Mouse (Mus musculus) cerebellum, adult 9-10 months (tissue): ENCODE measurements around the gene Emc10.

Source experiments
- DNase-seq: peaks from one replicate; pipeline ENCODE4 v3.0.0; 2022

The Emc10 gene

DNA sequence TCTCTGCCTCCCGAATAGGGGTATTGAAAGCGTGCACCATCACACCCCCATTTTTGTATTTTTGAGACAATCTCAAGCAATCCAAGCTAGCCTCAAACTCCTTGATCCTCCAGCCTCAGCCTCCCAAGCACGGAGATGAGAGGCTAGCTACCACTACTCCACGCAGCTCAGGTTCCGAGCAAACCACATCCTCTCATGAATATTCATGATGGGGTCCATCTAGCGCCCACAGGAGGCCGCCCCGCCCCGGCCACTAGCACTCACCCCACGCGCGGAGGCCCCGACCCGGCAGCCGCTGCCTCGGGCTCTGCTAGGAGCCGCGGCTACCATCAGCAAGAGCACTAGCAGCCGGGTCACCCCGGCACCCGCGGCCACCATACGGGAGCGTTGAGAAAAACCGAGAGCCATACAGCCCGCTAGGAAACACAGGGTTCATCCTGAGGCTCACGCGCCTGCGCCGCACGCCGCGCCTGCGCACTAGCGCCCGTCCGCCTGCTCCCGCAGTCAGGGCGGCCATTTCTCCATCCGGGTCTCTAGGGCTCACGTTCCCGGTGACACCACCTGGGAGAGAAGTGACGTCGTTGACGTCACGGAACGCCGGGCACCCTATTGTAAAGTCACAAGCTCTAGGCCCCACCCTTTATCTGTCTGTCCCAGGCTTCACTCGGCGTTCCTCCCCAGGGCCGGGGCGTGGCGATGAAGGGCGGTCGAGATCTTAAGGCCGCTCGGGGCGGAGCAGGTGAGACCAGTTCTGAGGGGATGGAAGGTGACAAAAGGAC is at the start of gene Emc10, which contains the start of gene Fam71e1:
Gene Emc10, minus strand, starts transcription at position 538 of the 779 bp plus-strand sequence.
Gene Fam71e1, plus strand, starts transcription at position 590 of the 779 bp plus-strand sequence.
- DNase-seq: peak; percentile 100

GRCm38 (mm10) chr7:44543071-44543470 is 46.7 kb upstream of the Emc10 start:
- DNase-seq: no peak

- no peak for DNase-seq
These were observed 46.2 kb upstream of the Emc10 start for GRCm38 (mm10) chr7:44542555-44542954.

- DNase-seq: no peak
These were observed 42.7 kb upstream of the Emc10 start for GRCm38 (mm10) chr7:44538756-44539624.

DNA sequence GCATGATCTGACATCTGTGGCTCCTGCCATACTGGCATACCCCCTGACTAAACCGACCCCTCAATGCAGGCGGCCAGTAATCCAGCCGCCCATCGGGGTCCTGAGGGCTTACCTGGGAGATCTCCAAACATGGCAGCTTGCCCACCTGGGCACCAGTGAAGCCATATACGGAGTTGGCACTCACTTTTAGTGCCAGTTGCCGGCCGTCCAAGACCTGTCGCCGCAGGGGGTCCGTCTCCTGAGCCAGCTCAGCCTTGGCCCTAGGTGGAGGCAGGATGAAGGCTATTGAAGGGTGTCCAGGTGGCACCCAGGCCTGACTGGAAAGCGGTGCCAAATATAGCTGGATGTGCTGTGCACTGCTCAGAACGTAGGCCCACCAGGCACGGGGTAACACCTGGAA is 41.2 kb upstream of the Emc10 start:
- DNase-seq: peak; percentile 79

DNA sequence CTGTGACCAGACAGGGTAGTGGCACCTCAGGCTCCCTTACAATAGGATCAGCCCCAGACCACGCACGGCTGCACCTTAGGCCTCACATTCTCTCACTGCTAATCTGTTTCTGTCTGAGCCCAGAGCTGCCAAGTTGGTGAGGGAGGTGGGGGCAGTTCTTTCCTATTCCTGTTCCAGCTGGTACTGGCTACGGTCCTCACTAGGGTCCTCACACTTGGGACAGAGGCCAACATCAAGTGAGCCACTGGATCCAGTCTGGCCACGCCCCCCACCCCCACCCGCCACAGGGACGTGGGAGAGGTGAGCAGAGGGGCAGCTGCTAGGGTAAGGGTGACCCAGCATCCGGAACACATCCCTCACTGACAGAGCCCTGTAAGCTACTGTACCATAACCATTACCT is 40.7 kb upstream of the Emc10 start:
- no peak for DNase-seq

GRCm38 (mm10) chr7:44536590-44536968 is 40.2 kb upstream of the Emc10 start:
- DNase-seq: peak; percentile 86

- DNase-seq: no peak
These were observed 39.6 kb upstream of the Emc10 start for GRCm38 (mm10) chr7:44535657-44536589.

DNA sequence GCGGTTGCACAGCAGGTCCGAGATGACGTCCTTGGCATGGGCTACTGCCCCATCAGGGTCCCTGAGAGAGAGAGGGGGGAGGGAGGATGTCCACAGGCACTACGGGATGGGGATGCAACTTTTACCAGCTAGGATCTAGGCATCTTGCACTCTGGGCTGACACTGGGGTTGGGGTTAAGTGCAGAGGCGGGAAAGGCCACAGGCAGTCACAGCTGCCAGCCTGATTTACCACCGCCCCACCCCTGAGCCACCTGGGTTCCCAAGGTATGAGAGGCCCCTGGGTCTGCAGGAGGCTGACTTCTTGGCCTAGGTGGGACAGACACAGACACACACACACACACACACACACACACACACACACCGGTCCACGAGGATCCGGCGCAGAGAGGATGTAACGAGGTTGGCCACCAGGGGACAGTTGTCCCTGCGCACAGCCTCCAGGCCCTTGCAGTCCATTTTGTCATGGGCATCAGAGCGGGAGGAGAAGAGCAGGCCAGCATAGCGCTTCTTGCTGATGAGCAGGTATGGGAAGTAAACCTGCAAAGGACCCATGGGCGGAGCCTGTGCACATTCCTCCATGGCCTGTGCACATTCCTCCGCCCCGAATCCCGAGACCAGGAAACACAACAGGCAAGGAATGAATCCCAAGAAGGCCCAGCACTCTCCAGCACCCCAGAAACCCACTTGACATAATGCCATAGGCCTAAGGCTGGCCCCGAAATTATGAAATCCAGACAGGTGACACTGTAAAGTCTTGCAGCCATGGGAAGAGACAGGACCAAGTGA is 38.5 kb upstream of the Emc10 start:
- DNase-seq: peak; percentile 17

DNA sequence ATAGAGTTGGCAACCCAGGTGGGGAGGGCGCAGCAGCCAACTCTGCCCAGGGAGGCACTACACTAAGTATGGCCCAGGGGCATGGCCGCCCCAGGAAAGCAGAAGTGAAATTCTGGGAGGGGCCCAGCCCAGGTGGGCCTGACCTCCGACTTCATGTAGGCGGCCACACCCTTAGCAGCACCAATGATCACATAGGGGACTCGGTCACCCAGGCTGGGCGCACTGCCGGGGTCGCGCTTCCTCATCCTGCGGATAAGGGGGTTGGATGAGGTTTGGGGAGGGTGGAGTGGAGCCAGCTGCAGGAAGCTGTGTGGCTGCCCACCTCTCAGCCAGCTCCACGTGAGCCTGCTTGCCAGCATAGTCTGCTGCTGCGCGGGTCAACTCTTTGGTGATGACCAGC is 37.9 kb upstream of the Emc10 start:
- peak; percentile 7 for DNase-seq

DNA sequence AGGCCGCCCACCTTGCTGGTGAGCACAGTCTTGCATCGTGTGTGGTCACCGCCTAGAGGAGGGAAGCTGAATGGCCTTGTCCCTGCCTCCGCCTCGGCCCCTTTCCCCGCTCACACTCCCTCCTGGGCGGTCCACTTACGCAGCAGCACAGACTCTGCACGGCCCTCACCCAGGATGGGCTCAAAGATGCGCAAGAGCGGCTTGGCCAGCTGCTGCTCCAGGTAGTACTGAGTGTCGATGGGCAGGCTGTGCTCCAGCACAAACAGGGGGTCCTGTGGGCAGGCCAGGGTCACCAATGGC is 37.4 kb upstream of the Emc10 start:
- DNase-seq: no peak

DNA sequence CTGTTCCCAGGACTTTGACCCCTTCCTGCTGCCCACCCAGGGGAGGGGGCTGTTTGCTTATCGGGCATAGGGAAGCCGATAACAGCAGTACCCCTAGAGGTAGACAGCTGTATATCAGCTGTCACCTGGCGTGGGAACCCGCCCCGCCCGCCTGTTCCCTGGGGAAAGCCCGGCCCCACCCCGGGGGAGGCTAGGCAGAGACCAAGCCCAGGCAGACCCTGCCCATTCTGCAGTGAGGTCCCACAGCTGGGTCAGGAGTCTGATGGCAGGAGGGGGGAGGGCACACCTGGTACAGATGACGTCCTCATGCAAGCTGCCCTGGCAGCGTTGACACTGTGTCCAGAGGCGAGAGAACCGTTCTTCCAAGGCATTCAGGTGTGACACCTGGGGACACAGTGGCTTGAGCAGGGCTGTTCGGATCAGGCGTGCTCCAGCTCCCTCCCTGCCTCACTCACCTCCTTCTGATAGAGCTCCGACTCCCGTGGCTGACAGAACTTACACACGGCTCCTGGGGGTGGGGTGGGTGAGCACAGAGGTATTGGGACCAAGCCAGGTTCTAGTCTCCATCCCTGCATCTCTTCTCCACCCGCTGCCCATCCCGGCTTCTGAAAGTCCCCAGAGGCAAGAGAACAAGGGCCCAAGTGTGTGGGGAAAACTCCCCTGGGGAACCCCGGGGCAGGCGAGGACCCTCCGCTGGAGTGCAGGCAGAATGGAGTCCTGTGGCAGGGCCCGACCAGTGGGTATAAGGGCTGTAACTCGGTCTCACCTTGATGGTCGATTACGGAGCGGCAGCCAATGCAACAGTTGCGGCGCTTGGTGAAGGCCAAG is 36.8 kb upstream of the Emc10 start:
- peak; percentile 30 for DNase-seq

GRCm38 (mm10) chr7:44531946-44532732 is 35.8 kb upstream of the Emc10 start, which contains the start of gene Spib:
Spib (minus strand) TSS chr7:44532071.
- no peak for DNase-seq

DNA sequence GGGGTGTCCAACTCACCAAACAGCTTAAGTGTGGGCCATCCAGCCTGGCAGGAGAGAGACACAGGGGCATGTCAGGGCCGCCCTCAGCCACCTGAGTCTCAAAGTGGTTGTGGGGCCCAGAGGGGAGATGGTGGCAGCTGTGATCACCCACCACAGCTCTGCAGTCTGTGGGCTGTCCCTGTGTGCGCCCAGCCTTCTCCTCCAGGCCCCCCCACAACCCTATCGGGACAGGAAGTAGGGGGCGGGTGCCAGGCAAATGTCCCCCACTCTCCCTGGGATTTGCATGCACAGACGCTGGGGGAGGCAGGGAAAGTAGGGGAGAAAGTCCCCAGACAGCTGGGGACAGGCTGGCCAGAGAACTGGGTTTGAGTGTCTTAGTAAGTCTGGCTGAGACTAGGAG is 34.9 kb upstream of the Emc10 start:
- no peak for DNase-seq

- DNase-seq: no peak
These were observed 34.2 kb upstream of the Emc10 start for GRCm38 (mm10) chr7:44530507-44530906.

GRCm38 (mm10) chr7:44529518-44529917 is 33.2 kb upstream of the Emc10 start:
- DNase-seq: no peak

GRCm38 (mm10) chr7:44527483-44528398 is 31.4 kb upstream of the Emc10 start:
- peak; percentile 85 for DNase-seq

DNA sequence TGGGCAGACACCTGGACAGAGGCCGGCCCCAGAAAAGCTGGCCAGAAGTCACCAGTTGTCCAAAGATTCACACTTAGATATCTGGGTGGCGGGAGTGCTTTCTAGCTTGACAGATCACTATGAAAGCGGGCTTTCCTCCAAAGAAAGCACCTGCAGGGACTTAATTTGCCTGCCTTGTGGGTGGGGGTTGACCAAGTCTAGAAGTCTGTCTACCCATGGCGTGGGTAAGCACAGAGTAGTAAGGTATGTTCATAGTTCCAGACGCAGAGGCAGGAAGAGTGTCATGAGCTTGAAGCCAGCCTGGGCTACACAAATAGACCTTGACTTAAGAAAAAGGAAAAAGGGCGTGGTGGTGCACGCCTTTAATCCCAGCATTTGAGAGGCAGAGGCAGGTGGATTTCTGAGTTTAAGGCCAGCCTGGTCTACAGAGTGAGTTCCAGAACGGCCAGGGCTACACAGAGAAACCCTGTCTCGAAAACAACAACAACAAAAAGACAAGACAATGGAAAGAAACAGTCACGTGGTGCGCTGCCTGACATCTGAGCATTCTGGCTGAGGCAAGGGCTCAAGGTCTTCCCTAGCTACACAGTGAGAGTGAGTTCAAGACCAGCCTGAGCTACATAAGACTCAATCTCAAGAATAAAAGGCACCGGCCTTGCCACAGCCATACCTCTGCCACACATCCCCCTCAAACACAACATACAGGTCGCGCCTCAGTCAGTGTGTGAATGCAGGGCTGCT is 30.3 kb upstream of the Emc10 start:
- DNase-seq: no peak
